ENCODE assay signal across 8 mouse cellular contexts in genomic region chr9:48538044-48538645, GRCm38 (mm10). TPM values are rescaled to one million over a fixed set of nuclear protein-coding genes. Genes with fewer than 3 reads are reported as not detected.
DNase-seq lines count a peak whose midpoint lies in the region; ATAC-seq lines count a peak whose summit lies in the region.

No protein-coding gene starts in this region.

- H3K36me3 ChIP-seq in kidney, embryonic 16.5 days (ENCODE audit: insufficient read depth, low read length) = no peaks in the 10 kb centered on the region

- ATAC-seq in kidney, embryonic 16.5 days (ENCODE audit: low FRiP score, low TSS enrichment) = no peak
- ATAC-seq in erythroblast, adult 5-6 weeks (replicated peaks; ENCODE audit: low FRiP score, poor library complexity, severe bottlenecking) = no peak

- peaks cover 7% of the 10 kb centered on the region for H3K9me3 ChIP-seq in kidney, embryonic 16.5 days (ENCODE audit: low read length)

- H3K9ac ChIP-seq in kidney, embryonic 16.5 days (replicated peaks; ENCODE audit: low read length) = no peak overlapping the region

- peak overlapping the region; percentile 50 for H3K4me2 ChIP-seq in kidney, embryonic 16.5 days (replicated peaks; ENCODE audit: low read depth, low read length)

- H3K27me3 ChIP-seq in kidney, embryonic 16.5 days (ENCODE audit: insufficient read depth, low read length) = no peaks in the 10 kb centered on the region

- no peak overlapping the region for H3K27ac ChIP-seq in kidney, embryonic 16.5 days (ENCODE audit: low read length)

- H3K4me1 ChIP-seq in kidney, embryonic 16.5 days (ENCODE audit: insufficient read depth, low read length) = no peaks in the 10 kb centered on the region; the same call in 1 of the 2 replicates

- H3K4me3 ChIP-seq in kidney, embryonic 16.5 days (ENCODE audit: low read length) = peak overlapping the region; percentile 19

- 8% methylated on average over 17 of the region's 17 CpGs for WGBS in kidney, embryonic 16.5 days

- DNase-seq in kidney, adult 11 months = no peak
- DNase-seq in embryo, embryonic 10.5 days (ENCODE audit: low spot score) = peak; percentile 39
- DNase-seq in induced T-regulatory cell, adult 2 months (ENCODE audit: low read depth) = peak; percentile 77
- peak; percentile 84 for DNase-seq in naive thymus-derived CD4-positive, alpha-beta T cell, adult 2 months (ENCODE audit: low read depth)
- DNase-seq in gastrocnemius, postnatal 4 days (ENCODE audit: low spot score in 2 of 2) = no peak
- no peak for DNase-seq in adrenal gland, postnatal 36 days

RNA-seq across cellular contexts. Expression of gene Gm5617, which starts 42.9 kb away (rescaled TPM):
- polyA plus RNA-seq in kidney, embryonic 16.5 days (2015; fragmentation: Nextera tagmentation; extraction: Ambion mirVana) = 31.5 and 34.6 TPM in 2 replicates
- total RNA-seq in gastrocnemius, postnatal 4 days (2021) = 10 to 100 TPM; 13.8 to 24.5 TPM
- total RNA-seq in adrenal gland, postnatal 36 days (2021) = 10 to 100 TPM; 36.7 to 62.8 TPM
- total RNA-seq in erythroblast, adult 5-6 weeks (2015; ENCODE audit: low replicate concordance) = not detected in 2 replicates
- 1.6 and 3.2 TPM in 2 replicates for total RNA-seq in erythroblast, adult 5-6 weeks (2017; ENCODE audit: low replicate concordance)

RNA-seq across cellular contexts. Expression of gene Rbm7, which starts 43.0 kb away (rescaled TPM):
- 122 and 126 TPM in 2 replicates for polyA plus RNA-seq in kidney, embryonic 16.5 days (2015; fragmentation: Nextera tagmentation; extraction: Ambion mirVana)
- 10 to 100 TPM; 31.9 to 32.9 TPM for total RNA-seq in gastrocnemius, postnatal 4 days (2021)
- total RNA-seq in adrenal gland, postnatal 36 days (2021) = 10 to 100 TPM; 72.7 to 80.7 TPM
- total RNA-seq in erythroblast, adult 5-6 weeks (2015; ENCODE audit: low replicate concordance) = 29.2 and 38.9 TPM in 2 replicates
- total RNA-seq in erythroblast, adult 5-6 weeks (2017; ENCODE audit: low replicate concordance) = 31.5 and 31.8 TPM in 2 replicates

RNA-seq across cellular contexts. Expression of gene Rexo2, which starts 57.7 kb away (rescaled TPM):
- 110 and 118 TPM in 2 replicates for polyA plus RNA-seq in kidney, embryonic 16.5 days (2015; fragmentation: Nextera tagmentation; extraction: Ambion mirVana)
- 10 to 100 TPM; 56.4 TPM for total RNA-seq in gastrocnemius, postnatal 4 days (2021)
- total RNA-seq in adrenal gland, postnatal 36 days (2021) = 100 to 1,000 TPM; 131 TPM
- total RNA-seq in erythroblast, adult 5-6 weeks (2015; ENCODE audit: low replicate concordance) = 47.8 and 50.8 TPM in 2 replicates
- 26.6 and 36.7 TPM in 2 replicates for total RNA-seq in erythroblast, adult 5-6 weeks (2017; ENCODE audit: low replicate concordance)

Comparison
In these comparisons a context has a peak if more than half of its experiments do, and no peak if none do; other contexts are left out.
1. DNase-seq: peak in embryo, embryonic 10.5 days (single experiment), induced T-regulatory cell, adult 2 months (single experiment) and naive thymus-derived CD4-positive, alpha-beta T cell, adult 2 months (single experiment); none in kidney, adult 11 months (single experiment), gastrocnemius, postnatal 4 days (0 of 2) and adrenal gland, postnatal 36 days (0 of 2).